Mouse (Mus musculus) forebrain, embryonic 11.5 days (tissue): ENCODE measurements around the gene Odf3b. TPM values are rescaled to one million over a fixed set of nuclear protein-coding genes. Genes with fewer than 3 reads are reported as not detected.

ENCODE experiments used
- ATAC-seq: fragments of 200-750 bp; cut with Nextera tagmentation; replicated peaks from 2 replicates; pipeline ENCODE4 v1.8.0; 2017; ENCODE audit warnings: moderate TSS enrichment; ENCODE audit not compliant: low FRiP score
- DNase-seq: peaks from one replicate; pipeline ENCODE4 v3.0.0-alpha.2; 2017; ENCODE audit warnings: low spot score
- H3K27ac ChIP-seq: fragments of 300-500 bp; sonication (generic); 2 replicates; pipeline ENCODE4 v1.5.1; 2014; ENCODE audit warnings: low read depth, low read length
- H3K27me3 ChIP-seq: fragments of 300-500 bp; sonication (generic); 2 replicates; pipeline ENCODE4 v1.6.1; 2014; ENCODE audit warnings: mild to moderate bottlenecking, low read length, mixed read lengths; ENCODE audit not compliant: control insufficient read depth, insufficient read depth
- H3K36me3 ChIP-seq: fragments of 300-500 bp; sonication (generic); 2 replicates; pipeline ENCODE4 v1.6.1; 2014; ENCODE audit warnings: mild to moderate bottlenecking, low read length, moderate library complexity, mixed read lengths; ENCODE audit not compliant: control insufficient read depth, insufficient read depth
- H3K4me1 ChIP-seq: fragments of 300-500 bp; sonication (generic); replicated peaks from 2 replicates; pipeline ENCODE4 v1.6.1; 2014; ENCODE audit warnings: low read length, mixed read lengths; ENCODE audit not compliant: control insufficient read depth, insufficient read depth
- H3K4me2 ChIP-seq: fragments of 300-500 bp; sonication (generic); 2 replicates; pipeline ENCODE4 v1.6.1; 2014; ENCODE audit warnings: low read depth, mild to moderate bottlenecking, low read length, moderate library complexity, mixed read lengths; ENCODE audit not compliant: severe bottlenecking
- H3K4me3 ChIP-seq: fragments of 300-500 bp; sonication (generic); 2 replicates; pipeline ENCODE4 v1.5.1; 2014; ENCODE audit warnings: low read depth, low read length
- H3K9ac ChIP-seq: fragments of 300-500 bp; sonication (generic); 2 replicates; pipeline ENCODE4 v1.6.1; 2014; ENCODE audit warnings: low read length
- H3K9me3 ChIP-seq: fragments of 300-500 bp; sonication (generic); 2 replicates; pipeline ENCODE4 v1.6.1; 2016; ENCODE audit warnings: low read length, mixed read lengths; ENCODE audit not compliant: control insufficient read depth
- WGBS: fragments of 180-500 bp; shearing (Covaris S2); extraction: QIAGEN DNeasy Blood & Tissue Kit; methylation state at CpG from one replicate; pipeline ENCODE4 v1.1.7; 2014; 5-methylcytosine and 5-hydroxymethylcytosine counted together
- polyA plus RNA-seq: library from polyadenylated mRNA; unstranded; fragments of >200 nt; fragmentation: Nextera tagmentation; extraction: Ambion mirVana; gene quantifications from 2 replicates; pipeline ENCODE4 v1.2.1, GENCODE M21; 2014

The Odf3b gene
- 0.37 and 1.2 TPM in 2 replicates for polyA plus RNA-seq

DNA sequence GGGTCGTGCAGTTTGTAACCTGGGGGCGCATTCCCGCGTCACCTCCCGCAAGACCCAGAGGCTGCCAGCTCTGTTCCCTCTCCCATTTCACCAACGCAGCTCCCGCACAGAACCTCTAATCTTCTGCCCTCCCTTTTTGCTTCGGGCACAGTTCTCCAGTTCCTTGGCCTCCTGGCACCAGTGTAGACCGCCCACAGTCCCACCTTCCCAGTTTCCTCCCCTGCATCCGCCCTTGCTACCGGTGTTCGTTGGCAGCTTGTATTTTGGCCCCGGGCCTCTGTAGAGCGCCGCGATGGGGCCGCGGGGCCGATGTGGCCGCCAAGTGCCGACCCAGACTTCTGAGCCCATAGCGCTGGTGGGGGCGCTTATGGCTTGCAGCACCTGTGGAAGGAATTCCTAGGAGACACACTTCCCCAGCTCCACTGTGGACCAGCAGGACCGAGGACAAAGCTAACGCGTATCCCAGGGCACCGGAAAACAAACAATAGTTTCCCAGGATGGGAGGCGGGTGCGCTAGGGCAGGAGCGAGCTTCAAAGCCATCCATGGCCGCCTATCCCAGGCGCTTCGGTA is at the start of gene Odf3b:
Gene Odf3b (minus strand): TSS at position 452 of the 571 bp plus-strand sequence.
- H3K27ac ChIP-seq, result no peak within 1 kb of the TSS
- WGBS, result under 1% methylated on average over 33 of the region's 33 CpGs

DNA sequence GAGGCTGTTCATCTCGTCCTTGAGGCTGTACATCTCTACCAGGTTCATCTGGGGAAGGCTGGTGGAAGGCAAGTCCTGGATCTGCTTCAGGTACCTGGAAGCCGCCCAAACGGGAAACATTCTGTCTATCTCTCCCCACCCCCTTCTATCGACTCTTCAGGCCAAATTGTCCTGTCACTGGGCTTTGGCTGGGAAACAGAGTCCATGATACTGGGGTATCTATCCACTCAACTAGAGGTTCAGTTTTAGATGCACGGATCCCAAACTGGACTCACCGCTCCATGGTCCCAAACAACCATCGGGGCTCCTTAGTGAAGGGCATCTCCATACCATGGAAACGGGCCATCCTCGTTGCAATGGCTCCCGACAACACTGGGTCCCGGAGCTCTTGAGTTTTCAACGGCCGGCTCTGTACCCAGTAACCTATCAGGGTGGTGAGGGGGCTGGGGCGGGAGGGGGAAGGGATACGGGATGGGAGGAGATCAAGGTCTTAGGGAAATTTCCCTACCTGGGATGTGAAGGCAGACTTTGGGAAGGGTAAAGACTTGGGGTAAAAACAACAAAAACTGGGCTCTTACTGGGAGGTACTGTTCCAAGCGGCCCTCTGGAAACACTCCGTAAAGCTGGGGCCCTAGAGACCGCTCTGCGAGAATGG is 49.2 kb upstream of the Odf3b start:
- Histone ChIP-seq H3K9ac (peak overlapping the region; percentile 79), H3K9me3 (no peaks in the 10 kb centered on the region), H3K4me1 (peaks cover 8% of the 10 kb centered on the region; the same call in 1 of the 2 replicates), H3K4me3 (peak overlapping the region; percentile 79), H3K27me3 (no peaks in the 10 kb centered on the region), H3K36me3 (no peaks in the 10 kb centered on the region; the same call in 1 of the 2 replicates), H3K4me2 (peak overlapping the region; percentile 93), H3K27ac (no peak overlapping the region)
- no peak for DNase-seq
- 80% methylated on average over 19 of the region's 19 CpGs for WGBS
- no peak for ATAC-seq

More for the DNA sequence above, at the start of gene Odf3b:
- peaks cover 42% of the 10 kb centered on the region for H3K27me3 ChIP-seq
- no peaks in the 10 kb centered on the region for H3K36me3 ChIP-seq
- peak within 1 kb of the TSS; percentile 35 for H3K4me3 ChIP-seq
- DNase-seq (no peak), ATAC-seq (no peak)
- H3K4me2 ChIP-seq, result peak within 1 kb of the TSS; percentile 68
- H3K9me3 ChIP-seq, result no peaks in the 10 kb centered on the region
- peak within 1 kb of the TSS; percentile 43; the same call in 1 of the 2 replicates for H3K9ac ChIP-seq
- H3K4me1 ChIP-seq, result peaks cover 13% of the 10 kb centered on the region

DNA sequence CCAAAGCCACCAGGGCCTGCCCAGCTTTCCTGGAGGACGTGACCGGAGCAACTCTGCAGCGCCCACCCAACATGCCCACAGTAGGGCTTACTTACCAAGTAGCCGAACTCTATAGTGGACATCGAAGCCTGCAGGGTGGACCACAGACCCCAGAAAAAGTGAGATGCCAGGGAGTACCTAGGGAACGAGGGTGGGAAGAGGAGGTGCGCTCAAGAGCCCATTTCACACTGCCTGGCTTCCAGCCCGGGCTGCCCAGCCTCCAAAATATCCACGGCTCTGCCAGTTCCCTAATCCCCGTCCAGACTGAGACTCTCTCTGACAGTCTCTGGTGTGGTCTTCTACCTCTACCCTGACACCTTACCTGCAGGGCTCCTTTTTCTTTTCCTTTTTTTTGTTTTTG is 47.6 kb upstream of the Odf3b start:
- no peak overlapping the region for H3K9ac ChIP-seq
- no peaks in the 10 kb centered on the region for H3K9me3 ChIP-seq
- 92% methylated on average over 10 of the region's 10 CpGs for WGBS
- H3K4me2 ChIP-seq, result no peak overlapping the region
- H3K36me3 ChIP-seq, result no peaks in the 10 kb centered on the region; the same call in 1 of the 2 replicates
- ATAC-seq (no peak), DNase-seq (no peak)
- peaks cover 8% of the 10 kb centered on the region; the same call in 1 of the 2 replicates for H3K4me1 ChIP-seq
- no peak overlapping the region for H3K4me3 ChIP-seq
- no peaks in the 10 kb centered on the region for H3K27me3 ChIP-seq
- no peak overlapping the region for H3K27ac ChIP-seq

DNA sequence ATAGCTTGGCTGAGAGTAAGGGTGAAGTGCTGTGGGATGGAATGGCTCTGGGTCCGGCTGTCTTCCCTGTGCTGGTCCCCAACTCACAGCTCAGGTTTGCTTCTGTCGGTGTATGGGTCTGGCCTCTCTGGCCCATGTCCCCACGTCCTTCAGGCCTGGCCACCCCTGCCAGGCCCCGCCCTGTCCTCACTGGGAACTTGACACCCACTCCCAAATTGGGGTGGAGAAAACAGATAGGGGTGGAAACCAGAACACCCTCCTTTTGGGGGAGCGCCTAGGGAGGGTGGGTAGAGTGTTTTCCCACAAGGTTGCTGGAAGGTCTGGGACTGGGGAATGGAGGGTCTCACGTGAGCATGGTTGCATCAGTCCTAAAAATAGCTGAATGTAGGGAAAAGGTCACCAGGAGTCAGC is 46.6 kb upstream of the Odf3b start, which contains the start of gene Cpt1b:
Gene Cpt1b (minus strand): TSS at position 153 of the 411 bp plus-strand sequence.
- ATAC-seq, result no peak
- no peak within 1 kb of the TSS for H3K4me2 ChIP-seq
- H3K27ac ChIP-seq, result no peak within 1 kb of the TSS
- H3K36me3 ChIP-seq, result no peaks in the 10 kb centered on the region; the same call in 1 of the 2 replicates
- 30% methylated on average over 6 of the region's 6 CpGs for WGBS
- no peak for DNase-seq
- no peaks in the 10 kb centered on the region for H3K27me3 ChIP-seq
- no peak within 1 kb of the TSS for H3K9ac ChIP-seq
- H3K9me3 ChIP-seq, result no peaks in the 10 kb centered on the region
- no peak within 1 kb of the TSS for H3K4me3 ChIP-seq
- H3K4me1 ChIP-seq, result peaks cover 8% of the 10 kb centered on the region; the same call in 1 of the 2 replicates

DNA sequence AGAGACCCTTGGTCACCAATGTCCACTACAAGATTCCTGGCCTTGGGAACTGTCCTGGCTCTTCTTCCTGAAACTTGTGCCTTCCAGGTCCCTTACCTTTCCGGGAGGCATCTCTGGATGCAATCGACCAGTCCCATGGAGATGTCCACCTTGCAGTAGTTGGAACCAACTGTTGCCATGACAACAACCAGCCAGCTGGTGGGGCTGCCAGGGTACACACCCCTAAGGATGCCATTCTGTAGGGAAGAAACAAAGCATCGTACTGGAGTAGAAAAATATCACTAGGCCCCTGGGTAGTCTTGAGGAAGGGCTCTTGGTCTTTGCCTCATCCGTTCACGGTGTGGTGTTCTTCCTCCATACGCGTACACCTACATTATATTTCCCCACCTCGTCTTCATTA is 45.5 kb upstream of the Odf3b start:
- Histone ChIP-seq H3K36me3 (no peaks in the 10 kb centered on the region; the same call in 1 of the 2 replicates), H3K27me3 (no peaks in the 10 kb centered on the region), H3K4me2 (no peak overlapping the region), H3K27ac (no peak overlapping the region), H3K4me3 (no peak overlapping the region), H3K9me3 (no peaks in the 10 kb centered on the region), H3K9ac (no peak overlapping the region), H3K4me1 (peaks cover 8% of the 10 kb centered on the region; the same call in 1 of the 2 replicates)
- ATAC-seq (no peak), DNase-seq (no peak)
- 87% methylated on average over 8 of the region's 8 CpGs for WGBS

DNA sequence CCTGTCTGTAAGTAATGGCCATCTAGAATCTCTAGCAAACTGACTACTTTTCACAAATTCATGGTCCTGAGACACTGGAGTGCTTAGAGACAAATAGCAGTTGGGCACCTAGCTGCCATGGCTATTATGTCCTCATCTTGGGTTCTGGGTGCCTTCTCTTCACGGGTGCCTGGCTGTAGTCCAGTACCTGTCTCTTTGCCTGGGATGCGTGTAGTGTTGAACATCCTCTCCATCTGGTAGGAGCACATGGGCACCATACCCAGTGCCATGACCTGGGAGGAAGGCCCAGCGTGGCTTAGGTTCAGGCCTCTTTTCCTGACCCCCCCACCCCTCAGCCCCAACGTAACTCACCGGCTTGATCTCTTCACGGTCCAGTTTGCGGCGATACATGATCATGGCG is 42.9 kb upstream of the Odf3b start:
- ATAC-seq (no peak), DNase-seq (no peak)
- Histone ChIP-seq H3K4me1 (no peaks in the 10 kb centered on the region), H3K9ac (no peak overlapping the region), H3K27me3 (no peaks in the 10 kb centered on the region), H3K4me2 (no peak overlapping the region), H3K9me3 (no peaks in the 10 kb centered on the region), H3K27ac (no peak overlapping the region), H3K36me3 (no peaks in the 10 kb centered on the region), H3K4me3 (no peak overlapping the region)
- WGBS, result 94% methylated on average over 9 of the region's 9 CpGs

DNA sequence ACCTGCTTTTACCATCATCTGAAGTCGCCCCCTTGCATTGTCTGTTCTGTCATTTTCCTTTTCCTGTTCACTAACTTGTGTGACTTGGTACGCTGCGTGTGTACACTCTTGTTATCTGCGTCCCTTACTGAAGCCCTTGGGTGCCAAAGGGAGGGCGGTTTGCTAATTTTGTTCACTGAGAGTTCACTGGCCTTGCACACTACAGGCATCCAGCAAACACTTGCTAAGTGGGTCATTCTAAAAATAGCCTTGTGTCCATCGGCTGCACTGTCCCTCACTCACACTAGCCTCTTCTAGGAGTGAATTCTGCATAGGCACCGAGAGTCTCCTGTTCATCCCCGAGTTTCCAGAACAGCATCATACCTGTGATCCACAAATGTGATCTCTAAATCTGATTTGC is 36.2 kb upstream of the Odf3b start:
- WGBS, result 93% methylated on average over 8 of the region's 8 CpGs
- no peak for DNase-seq

DNA sequence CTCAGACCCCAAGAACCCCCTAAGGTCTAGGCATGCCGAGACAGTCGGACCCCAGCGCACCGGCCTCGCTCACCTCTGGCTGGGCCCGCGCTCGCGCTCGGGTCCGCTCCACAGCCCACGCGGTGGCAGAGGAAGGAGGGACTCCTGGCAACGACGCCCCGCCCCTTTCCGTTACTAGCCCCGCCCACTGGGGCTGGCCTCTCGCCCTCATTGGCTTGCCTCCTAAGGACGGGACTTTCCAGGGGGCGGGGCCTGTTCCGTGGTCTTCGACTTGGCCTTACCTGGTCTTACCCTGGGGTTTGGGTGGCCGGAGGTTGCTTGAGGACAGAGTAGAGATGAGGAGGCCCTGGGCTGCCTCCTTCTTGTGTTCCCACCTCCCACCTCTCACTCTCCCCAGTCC is 31.0 kb upstream of the Odf3b start, which contains the start of gene Syce3:
Gene Syce3 (minus strand): TSS at position 386 of the 400 bp plus-strand sequence.
- H3K9me3 ChIP-seq, result peaks cover 3% of the 10 kb centered on the region; the same call in 1 of the 2 replicates
- H3K27me3 ChIP-seq, result no peaks in the 10 kb centered on the region
- no peak for ATAC-seq
- DNase-seq, result no peak
- H3K9ac ChIP-seq, result no peak within 1 kb of the TSS
- no peak within 1 kb of the TSS for H3K4me2 ChIP-seq
- no peaks in the 10 kb centered on the region for H3K36me3 ChIP-seq
- no peak within 1 kb of the TSS for H3K4me3 ChIP-seq
- H3K4me1 ChIP-seq, result no peaks in the 10 kb centered on the region
- 92% methylated on average over 24 of the region's 24 CpGs for WGBS
- no peak within 1 kb of the TSS for H3K27ac ChIP-seq

More for the DNA sequence above, 36.2 kb upstream of the Odf3b start:
- Histone ChIP-seq H3K27me3 (no peaks in the 10 kb centered on the region), H3K4me1 (no peaks in the 10 kb centered on the region), H3K27ac (no peak overlapping the region), H3K9me3 (no peaks in the 10 kb centered on the region), H3K4me2 (no peak overlapping the region), H3K36me3 (no peaks in the 10 kb centered on the region), H3K9ac (no peak overlapping the region), H3K4me3 (no peak overlapping the region)
- no peak for ATAC-seq
